Mouse (Mus musculus) MEL (cell line): ENCODE results near the gene Pick1. TPM values are rescaled to one million over a fixed set of nuclear protein-coding genes. Genes with fewer than 3 reads are reported as not detected.

Source experiments
- DNase-seq: peaks from one replicate; pipeline ENCODE4 v3.0.0; 2011; ENCODE audit warnings: low read depth, low spot score
- H3K27ac ChIP-seq: 2 replicates; pipeline ENCODE4 v1.5.1; 2012; ENCODE audit warnings: low read depth, mild to moderate bottlenecking, control low read depth, low read length, moderate library complexity; ENCODE audit not compliant: control insufficient read depth
- H3K27me3 ChIP-seq, 2 experiments: fragments of 150-350 bp in 1 of 2; sonication (generic) in 1 of 2; 2 replicates each; pipeline ENCODE4 v1.6.1; 2012; ENCODE audit warnings: low read length in 2 of 2, mild to moderate bottlenecking in 2 of 2, improper control_type of control experiment in 1 of 2, moderate library complexity in 1 of 2; ENCODE audit not compliant: insufficient read depth in 2 of 2, control insufficient read depth in 1 of 2
- H3K36me3 ChIP-seq, 2 experiments: 2 replicates each; pipeline ENCODE4 v1.6.1; 2012 to 2014; ENCODE audit warnings: low read length in 2 of 2, improper control_type of control experiment in 1 of 2, inconsistent platforms in 1 of 2, mild to moderate bottlenecking in 1 of 2; ENCODE audit not compliant: insufficient read depth in 2 of 2, control insufficient read depth in 1 of 2
- H3K4me1 ChIP-seq, 2 experiments: fragments of 150-350 bp in 1 of 2; sonication (generic) in 1 of 2; 2 replicates each; pipeline ENCODE4 v1.6.1; 2012; ENCODE audit warnings: low read length in 2 of 2, improper control_type of control experiment in 1 of 2, mild to moderate bottlenecking in 1 of 2; ENCODE audit not compliant: insufficient read depth in 2 of 2, control insufficient read depth in 1 of 2
- H3K4me3 ChIP-seq, 2 experiments: fragments of 150-350 bp in 1 of 2; sonication (generic) in 1 of 2; 2 replicates each; pipeline ENCODE4 v1.5.1; 2012; ENCODE audit warnings: low read depth in 2 of 2, low read length in 2 of 2, mild to moderate bottlenecking in 2 of 2, moderate library complexity in 2 of 2, control low read depth in 1 of 2, improper control_type of control experiment in 1 of 2; ENCODE audit not compliant: control insufficient read depth in 1 of 2, insufficient read depth in 1 of 2
- H3K79me2 ChIP-seq: 2 replicates; pipeline ENCODE4 v1.6.1; 2012; ENCODE audit warnings: mild to moderate bottlenecking, low read length, moderate library complexity; ENCODE audit not compliant: control insufficient read depth, poor library complexity, insufficient read depth
- H3K9ac ChIP-seq: 2 replicates; pipeline ENCODE4 v1.6.1; 2012; ENCODE audit warnings: low read depth, mild to moderate bottlenecking, control low read depth, low read length, moderate library complexity; ENCODE audit not compliant: control insufficient read depth, poor library complexity, severe bottlenecking
- H3K9me3 ChIP-seq: fragments of 150-350 bp; sonication (generic); replicated peaks from 2 replicates; pipeline ENCODE4 v1.6.1; 2012; ENCODE audit warnings: mild to moderate bottlenecking, low read length, improper control_type of control experiment, moderate library complexity; ENCODE audit not compliant: insufficient read depth
- BHLHE40 ChIP-seq: IDR thresholded peaks from 2 replicates; pipeline ENCODE4 v1.6.1; 2012; ENCODE audit warnings: low read depth, mild to moderate bottlenecking, inconsistent platforms, low read length, improper control_type of control experiment, borderline replicate concordance
- CHD1 ChIP-seq: IDR thresholded peaks from 2 replicates; pipeline ENCODE4 v1.6.1; 2012; ENCODE audit warnings: low read depth, mild to moderate bottlenecking, inconsistent platforms, low read length, improper control_type of control experiment
- CHD2 ChIP-seq: IDR thresholded peaks from 2 replicates; pipeline ENCODE4 v1.6.1; 2011; ENCODE audit warnings: low read length, improper control_type of control experiment
- E2F4 ChIP-seq: IDR thresholded peaks from 2 replicates; pipeline ENCODE4 v1.6.1; 2011; ENCODE audit warnings: low read depth, low read length, improper control_type of control experiment, borderline replicate concordance
- ELF1 ChIP-seq: IDR thresholded peaks from 2 replicates; pipeline ENCODE4 v1.6.1; 2014; ENCODE audit warnings: low read depth, mild to moderate bottlenecking, inconsistent platforms, low read length, improper control_type of control experiment, moderate library complexity
- ETS1 ChIP-seq: IDR thresholded peaks from 2 replicates; pipeline ENCODE4 v1.6.1; 2012; ENCODE audit warnings: low read depth, mild to moderate bottlenecking, inconsistent platforms, low read length, improper control_type of control experiment, moderate library complexity
- GATA1 ChIP-seq: IDR thresholded peaks from 2 replicates; pipeline ENCODE4 v1.6.1; 2011; ENCODE audit warnings: low read depth, low read length, improper control_type of control experiment
- KAT2A ChIP-seq: conservative IDR thresholded peaks from 2 replicates; pipeline ENCODE4 v1.6.1; 2012; ENCODE audit warnings: low read depth, low read length, improper control_type of control experiment, inconsistent platforms
- MYC ChIP-seq: IDR thresholded peaks from 2 replicates; pipeline ENCODE4 v1.6.1; 2011; ENCODE audit warnings: low read depth, mild to moderate bottlenecking, low read length, improper control_type of control experiment, moderate library complexity
- NELFE ChIP-seq: IDR thresholded peaks from 2 replicates; pipeline ENCODE4 v1.6.1; 2011; ENCODE audit warnings: low read depth, low read length, improper control_type of control experiment
- NRF1 ChIP-seq: IDR thresholded peaks from 2 replicates; pipeline ENCODE4 v1.6.1; 2014; ENCODE audit warnings: low read depth, mild to moderate bottlenecking, inconsistent platforms, low read length, improper control_type of control experiment, moderate library complexity; ENCODE audit not compliant: poor library complexity, insufficient read depth, severe bottlenecking
- POLR2AphosphoS2 ChIP-seq: IDR thresholded peaks from 2 replicates; pipeline ENCODE4 v1.6.1; 2011; ENCODE audit warnings: low read length, improper control_type of control experiment
- RCOR1 ChIP-seq: IDR thresholded peaks from 2 replicates; pipeline ENCODE4 v1.6.1; 2012; ENCODE audit warnings: low read depth, mild to moderate bottlenecking, inconsistent platforms, low read length, improper control_type of control experiment
- TAL1 ChIP-seq: IDR thresholded peaks from 2 replicates; pipeline ENCODE4 v1.6.1; 2012; ENCODE audit warnings: mild to moderate bottlenecking, inconsistent platforms, low read length, moderate library complexity, mixed read lengths
- TBP ChIP-seq: IDR thresholded peaks from 2 replicates; pipeline ENCODE4 v1.8.0; 2011; ENCODE audit warnings: low read depth, low read length, improper control_type of control experiment
- TCF12 ChIP-seq: IDR thresholded peaks from 2 replicates; pipeline ENCODE4 v1.6.1; 2014; ENCODE audit warnings: low read depth, mild to moderate bottlenecking, inconsistent platforms, low read length, improper control_type of control experiment, moderate library complexity
- ZC3H11A ChIP-seq: IDR thresholded peaks from 2 replicates; pipeline ENCODE4 v1.6.1; 2012; ENCODE audit warnings: low read depth, mild to moderate bottlenecking, inconsistent platforms, low read length, improper control_type of control experiment
- ZKSCAN1 ChIP-seq: IDR thresholded peaks from 2 replicates; pipeline ENCODE4 v1.6.1; 2012; ENCODE audit warnings: low read depth, mild to moderate bottlenecking, inconsistent platforms, low read length, improper control_type of control experiment, moderate library complexity
- polyA plus RNA-seq, 2 experiments: library from polyadenylated mRNA; stranded (reverse) in 1 of 2; unstranded in 1 of 2; fragments of >175 nt in 1 of 2; fragments of >200 nt in 1 of 2; gene quantifications; 2 replicates each; pipeline versions ENCODE4 v1.2.1 to v1.2.4; 2012; ENCODE audit warnings: low replicate concordance in 2 of 2, low read depth in 1 of 2; ENCODE audit not compliant: insufficient read length in 2 of 2, insufficient read depth in 1 of 2, missing spikeins in 1 of 2
- total RNA-seq: library from RNA; depleted of rRNA; stranded (reverse); fragments of 300-350 nt; gene quantifications from 2 replicates; pipeline ENCODE4 v1.2.3, GENCODE M21; 2012

The Pick1 gene
- total and polyA plus RNA-seq, 3 experiments: 20.8 to 24.3 TPM; not detected in 1

DNA sequence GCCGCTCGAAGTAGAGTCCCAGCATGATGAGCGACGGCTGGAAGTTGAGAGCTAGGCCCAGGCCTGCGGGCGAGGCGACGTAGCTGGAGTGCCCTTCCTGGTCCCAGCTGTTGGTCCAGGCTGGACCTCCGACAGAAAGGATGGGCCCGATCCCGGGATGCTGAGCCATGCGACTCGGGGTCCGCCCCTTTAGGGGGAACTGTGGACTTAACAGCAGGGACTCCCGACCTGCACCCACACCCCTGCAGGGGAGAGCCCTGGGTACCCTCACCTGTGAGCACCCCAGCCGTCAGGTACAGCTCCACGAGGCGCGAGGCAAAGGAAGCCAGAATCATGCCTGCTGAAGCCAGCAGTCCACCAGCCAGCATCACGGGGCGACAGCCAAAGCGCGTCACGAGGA lies 23.6 kb downstream of the Pick1 start:
- H3K4me1 ChIP-seq: no peaks in the 10 kb centered on the region
- H3K9ac ChIP-seq: no peak overlapping the region
- H3K27me3 ChIP-seq: no peaks in the 10 kb centered on the region
- H3K27ac ChIP-seq: no peak overlapping the region
- no peaks in the 10 kb centered on the region for H3K9me3 ChIP-seq
- H3K79me2 ChIP-seq: no peaks in the 10 kb centered on the region
- H3K36me3 ChIP-seq: no peaks in the 10 kb centered on the region
- no peak for DNase-seq
- no peak overlapping the region for H3K4me3 ChIP-seq
- TF ChIP-seq KAT2A (no peak), TCF12 (no peak), TBP (no peak), ZC3H11A (no peak), E2F4 (no peak), NELFE (no peak), ELF1 (no peak), TAL1 (no peak), ZKSCAN1 (no peak), RCOR1 (no peak), NRF1 (no peak), ETS1 (no peak), CHD1 (no peak), BHLHE40 (no peak)
- TF ChIP-seq, all 39 proteins: peak for 0

DNA sequence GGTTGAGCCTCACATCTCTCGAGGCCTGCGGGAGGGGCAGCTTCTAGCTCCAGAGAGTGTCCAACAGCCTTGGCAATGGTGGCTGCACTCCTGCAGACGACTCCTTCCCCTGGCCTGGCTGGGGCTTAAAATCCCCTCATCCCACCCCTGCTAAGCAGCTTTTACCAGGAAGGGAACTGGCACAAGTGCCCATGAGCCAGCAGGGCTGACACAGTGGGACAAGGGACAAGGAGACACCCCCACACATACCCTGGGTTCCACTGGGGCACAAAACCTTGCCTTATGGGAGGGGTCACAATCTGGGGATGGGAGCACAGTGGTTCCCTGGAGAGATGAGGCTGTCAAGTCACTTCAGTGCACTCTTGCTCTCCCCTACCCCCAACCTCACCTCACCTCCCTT lies 25.7 kb downstream of the Pick1 start, which contains the start of gene Slc16a8:
Gene Slc16a8 (minus strand): TSS at position 101 of the 400 bp plus-strand sequence.
- Histone ChIP-seq H3K79me2 (no peaks in the 10 kb centered on the region), H3K9ac (no peak within 1 kb of the TSS), H3K9me3 (no peaks in the 10 kb centered on the region), H3K27me3 (no peaks in the 10 kb centered on the region), H3K27ac (no peak within 1 kb of the TSS), H3K4me3 (no peak within 1 kb of the TSS), H3K36me3 (no peaks in the 10 kb centered on the region), H3K4me1 (no peaks in the 10 kb centered on the region)
- TF ChIP-seq CHD2: no peak
- no peak for TF ChIP-seq GATA1
- no peak for TF ChIP-seq POLR2AphosphoS2
- no peak for TF ChIP-seq MYC
- DNase-seq: no peak
